Mouse (Mus musculus) neural tube, embryonic 10.5 days (tissue): ENCODE data around the gene Gm10097.

Experiments
- DNase-seq: peaks from one replicate; pipeline ENCODE4 v3.0.0-alpha.2; 2017; ENCODE audit warnings: low spot score; ENCODE audit errors: extremely low spot score

Gm10097 gene

DNA sequence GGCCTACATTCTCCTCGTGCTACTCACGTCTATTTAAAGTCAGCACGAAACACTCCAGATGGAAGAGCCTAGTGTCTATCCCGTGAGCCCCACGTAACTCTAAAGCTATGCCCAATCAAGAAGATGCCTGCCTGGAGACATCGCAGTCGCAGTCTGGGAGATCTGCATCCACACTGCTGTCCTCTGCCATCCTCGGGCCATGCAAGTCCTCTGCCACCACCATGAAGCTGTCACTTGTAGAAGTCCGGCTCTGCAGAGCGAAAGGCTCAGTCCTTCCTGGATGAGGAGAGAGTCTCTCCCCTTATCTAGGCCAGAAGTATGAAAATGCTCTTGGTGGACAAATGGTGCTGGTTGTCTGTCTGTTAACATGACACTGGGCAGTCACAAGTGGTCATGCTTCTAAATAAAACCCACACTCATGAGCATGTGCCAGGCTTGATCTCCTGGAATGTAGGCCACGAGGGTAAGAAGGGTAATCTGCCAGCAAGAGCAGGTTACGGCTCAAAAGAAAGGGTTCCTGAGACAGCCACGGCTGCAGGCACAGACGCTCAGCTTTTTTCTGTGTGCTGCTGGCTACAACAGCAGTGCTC is at the start of gene Gm10097:
Gm10097 (plus strand) TSS at position 517 of the 590 bp plus-strand sequence.
- no peak for DNase-seq

DNA sequence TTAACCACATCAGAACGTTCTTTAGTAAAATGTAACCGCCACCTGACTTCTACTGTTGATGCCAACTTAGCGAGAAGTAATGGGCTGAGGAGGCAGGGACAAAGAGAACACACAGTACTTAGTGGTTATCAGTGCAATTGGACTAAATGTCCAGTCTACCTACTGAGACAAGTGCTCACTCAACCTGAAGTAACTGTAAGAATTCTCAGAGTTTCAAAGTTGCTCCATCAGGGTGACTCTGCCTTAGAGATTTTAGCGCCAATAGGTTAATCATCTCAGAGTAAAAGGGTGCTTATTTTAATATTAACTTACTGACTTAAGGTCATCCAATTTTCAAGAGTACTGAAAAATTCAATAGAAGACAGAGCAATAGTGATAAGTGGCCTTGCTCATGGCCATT is 43.1 kb upstream of the Gm10097 start:
- no peak for DNase-seq

DNA sequence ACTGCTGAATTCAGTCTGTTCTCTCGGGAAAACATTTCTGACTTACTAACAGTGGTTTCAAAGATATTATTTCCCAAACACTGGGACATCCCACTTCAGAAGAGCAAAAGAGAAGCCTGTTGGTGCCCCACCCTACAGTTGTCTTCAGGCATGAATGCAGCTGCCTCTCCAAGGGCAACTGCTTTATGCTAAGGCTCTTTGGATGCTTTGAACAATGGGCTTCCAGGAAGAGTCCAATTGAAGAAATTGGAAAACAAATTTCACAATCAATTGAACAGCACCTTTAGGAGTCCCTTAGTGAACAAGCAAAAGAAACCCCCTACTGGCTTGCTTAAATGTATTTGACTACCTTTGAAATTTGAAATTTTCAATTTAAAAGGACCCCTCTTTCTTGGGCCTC is 41.8 kb upstream of the Gm10097 start:
- no peak for DNase-seq

DNA sequence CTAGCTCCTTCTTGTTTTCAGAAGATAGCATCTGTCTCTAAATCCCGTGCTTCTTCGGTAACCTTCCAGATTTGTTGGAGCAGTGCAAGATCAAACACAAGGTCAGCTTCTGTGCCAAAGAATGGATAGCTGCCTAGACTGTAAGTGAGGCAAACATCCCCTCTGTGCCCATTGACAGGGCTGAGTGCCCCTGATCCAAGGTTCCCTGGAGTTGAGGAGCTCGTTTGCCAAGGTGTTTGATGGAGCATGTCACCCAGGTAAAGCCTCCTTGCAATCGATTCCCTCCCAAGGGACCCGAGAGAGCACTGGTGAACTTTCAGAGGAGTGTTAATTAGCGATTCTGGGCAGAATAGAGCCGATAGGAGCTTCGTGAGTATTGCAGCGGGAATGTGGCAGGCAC is 40.7 kb upstream of the Gm10097 start:
- DNase-seq: no peak

DNA sequence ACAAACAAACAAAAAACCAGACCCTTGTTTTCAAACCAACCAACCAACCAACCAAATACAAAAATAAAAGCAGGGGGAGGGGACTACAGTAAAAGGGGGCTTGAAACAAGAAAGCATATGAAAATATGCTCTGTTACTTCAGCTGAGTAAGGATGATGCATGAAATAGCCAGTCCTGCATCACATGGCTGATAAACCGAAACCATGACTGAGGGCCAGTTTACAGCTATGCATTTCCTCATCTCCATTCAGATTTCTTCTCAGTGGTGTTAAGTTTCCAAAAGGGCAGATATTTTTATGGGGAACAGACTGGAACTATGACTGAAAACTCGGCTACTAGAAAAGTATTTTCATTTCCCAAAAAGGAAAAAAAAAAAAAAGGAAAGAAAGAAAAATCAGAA is 39.8 kb upstream of the Gm10097 start:
- no peak for DNase-seq

DNA sequence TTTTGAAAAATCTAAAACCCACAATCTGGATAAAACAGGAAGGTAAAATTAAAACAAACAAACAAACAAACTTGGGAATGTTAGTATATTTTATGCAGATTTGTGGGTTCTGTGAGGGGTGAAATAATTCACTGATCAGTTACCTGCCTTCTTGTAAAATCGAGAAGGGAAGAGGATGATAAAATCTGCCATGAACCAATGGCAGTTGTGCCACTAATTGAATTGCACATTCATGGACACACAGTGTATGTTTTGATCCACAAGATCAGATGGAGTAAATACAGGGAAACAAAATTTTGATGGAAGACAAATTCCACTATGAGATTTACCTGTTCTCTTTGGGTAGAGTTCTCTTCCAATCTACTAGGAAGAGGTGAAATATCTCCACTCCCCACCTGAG is 39.1 kb upstream of the Gm10097 start:
- DNase-seq: no peak

DNA sequence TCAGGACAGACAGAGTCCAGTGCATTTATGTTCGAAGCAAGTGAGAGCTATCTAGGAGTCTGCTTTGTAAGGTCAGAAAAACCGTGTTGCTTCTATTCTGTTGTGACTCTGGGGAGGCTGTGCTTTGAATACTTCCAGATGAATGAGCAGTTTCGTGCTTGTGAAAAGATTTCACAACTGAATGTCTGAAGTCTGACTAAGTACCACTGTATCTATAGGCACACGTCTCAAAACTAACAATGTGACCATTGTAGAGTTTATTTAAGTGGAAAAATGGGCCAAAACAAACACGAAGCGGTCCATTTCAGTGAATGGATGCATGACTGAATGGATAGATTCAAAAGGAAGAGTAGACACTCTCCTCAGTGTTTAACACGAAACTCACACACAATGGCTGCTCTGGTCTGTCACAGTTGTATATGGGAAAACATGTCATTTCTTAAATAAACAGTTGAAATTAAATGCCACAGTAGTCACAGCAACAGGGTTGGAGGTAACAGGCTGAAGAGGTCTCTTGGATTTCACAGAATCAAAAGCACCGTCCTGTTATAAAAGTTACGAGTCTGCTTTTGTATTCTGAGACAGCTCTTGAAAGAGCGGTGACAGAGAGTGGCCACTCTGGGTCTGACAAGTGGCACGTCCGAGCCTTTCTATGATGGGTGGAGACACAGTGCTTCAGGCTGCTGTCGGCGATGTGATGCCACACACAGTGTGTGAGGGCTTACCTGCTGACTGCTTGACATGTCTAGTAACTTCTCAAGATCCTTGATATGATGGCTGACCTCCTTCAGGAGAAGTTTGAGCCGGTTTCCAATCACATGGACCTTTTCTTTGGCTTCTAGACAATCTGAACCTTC is 36.6 kb upstream of the Gm10097 start:
- DNase-seq: no peak

DNA sequence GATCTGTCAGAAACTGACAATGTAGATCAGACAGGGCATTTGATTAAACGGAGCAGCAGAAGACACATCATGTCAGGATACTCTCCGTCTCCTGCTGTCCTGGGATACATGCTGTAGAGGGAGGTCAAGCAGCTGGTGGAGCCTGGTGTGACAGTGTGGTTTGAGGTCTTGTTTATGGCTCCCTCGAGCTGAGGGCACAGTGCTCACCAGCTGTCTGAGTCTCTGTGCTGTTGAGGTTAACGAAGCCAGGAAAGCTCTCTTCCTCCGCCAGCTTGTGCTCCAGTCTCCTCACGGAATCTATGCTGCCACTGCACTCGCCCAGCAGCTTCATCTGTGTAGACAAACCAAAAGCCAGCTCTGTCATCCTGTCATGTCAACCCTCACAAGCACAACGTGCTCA is 27.7 kb upstream of the Gm10097 start:
- no peak for DNase-seq

DNA sequence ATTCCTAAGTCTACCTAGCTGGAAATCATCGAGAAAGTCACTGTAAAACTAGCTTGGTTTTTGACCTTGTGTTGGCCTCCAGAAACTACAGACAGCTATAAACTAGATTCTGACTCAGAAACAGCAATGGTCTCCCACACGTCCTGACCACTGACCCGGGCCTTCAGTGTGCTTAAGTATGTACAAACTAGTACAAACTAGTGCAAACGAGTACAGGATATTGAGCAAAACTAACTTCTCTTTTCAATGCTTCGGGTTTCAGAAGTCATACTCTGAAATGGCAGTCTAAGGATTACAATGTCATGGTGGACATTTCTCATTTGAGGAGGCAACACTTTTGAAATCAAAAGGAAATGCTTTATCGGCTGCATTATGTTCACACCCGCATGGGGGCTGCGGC is 24.5 kb upstream of the Gm10097 start:
- no peak for DNase-seq

DNA sequence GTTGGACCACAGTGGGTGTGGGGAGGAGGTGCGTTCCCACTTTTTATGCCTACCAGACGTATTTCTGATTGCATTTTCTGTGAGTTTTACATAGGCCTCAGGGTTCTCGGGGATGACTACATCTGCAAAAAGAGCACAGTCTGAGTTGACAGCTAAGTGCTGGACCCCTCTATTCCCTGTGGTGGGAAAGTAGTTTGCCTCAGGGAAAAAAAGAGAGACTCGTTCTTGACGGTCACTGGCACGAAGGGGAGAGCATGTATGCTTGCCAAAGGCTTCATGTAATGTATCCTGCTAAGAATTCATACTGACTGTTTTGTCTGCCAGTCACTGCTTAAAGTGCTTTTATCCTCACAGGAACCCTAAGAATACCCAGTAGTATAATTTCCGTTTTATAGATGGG is 23.8 kb upstream of the Gm10097 start:
- no peak for DNase-seq

DNA sequence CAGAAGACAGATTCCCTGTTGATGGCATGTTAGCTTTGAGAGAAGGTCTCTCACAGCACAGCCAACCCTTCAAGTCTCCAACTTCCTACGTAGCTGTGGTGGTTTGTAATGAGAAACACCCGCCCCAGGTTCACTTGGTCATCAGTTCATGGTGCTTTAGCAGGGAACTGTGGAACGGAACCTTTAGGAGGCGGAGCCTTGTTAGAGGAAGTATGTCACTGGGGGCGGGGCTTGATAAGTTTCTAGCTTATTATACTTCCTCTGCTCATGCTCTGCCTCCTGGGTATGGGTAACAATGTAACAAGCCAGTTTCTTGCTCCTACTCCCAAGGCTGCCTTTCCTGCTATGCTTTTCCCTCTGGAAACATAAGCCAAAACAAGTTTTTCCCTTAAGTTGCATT is 23.3 kb upstream of the Gm10097 start:
- no peak for DNase-seq

DNA sequence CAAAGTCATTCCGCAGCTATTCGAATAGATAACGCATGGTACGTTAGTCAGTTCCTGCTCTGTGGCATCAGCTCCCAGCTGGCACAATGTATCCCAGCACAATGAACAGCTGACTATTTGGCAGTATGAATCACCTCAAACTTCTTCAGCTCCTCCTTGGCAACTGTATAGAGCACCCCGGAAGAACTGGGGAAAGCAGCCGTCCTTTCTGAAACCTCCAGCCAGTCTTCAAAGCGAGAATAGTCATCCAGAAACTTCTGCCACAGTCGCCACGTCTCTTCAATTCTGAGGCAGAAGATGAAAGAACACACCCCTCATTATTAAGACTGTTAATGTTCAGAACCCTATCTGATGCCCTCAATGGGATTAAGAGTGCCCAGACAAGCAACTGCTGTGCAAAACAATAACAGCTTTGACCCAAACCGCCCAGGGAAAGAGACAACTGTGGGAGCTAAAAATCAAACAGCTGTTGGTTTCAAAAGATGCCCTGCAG is 12.7 kb upstream of the Gm10097 start:
- DNase-seq: no peak

DNA sequence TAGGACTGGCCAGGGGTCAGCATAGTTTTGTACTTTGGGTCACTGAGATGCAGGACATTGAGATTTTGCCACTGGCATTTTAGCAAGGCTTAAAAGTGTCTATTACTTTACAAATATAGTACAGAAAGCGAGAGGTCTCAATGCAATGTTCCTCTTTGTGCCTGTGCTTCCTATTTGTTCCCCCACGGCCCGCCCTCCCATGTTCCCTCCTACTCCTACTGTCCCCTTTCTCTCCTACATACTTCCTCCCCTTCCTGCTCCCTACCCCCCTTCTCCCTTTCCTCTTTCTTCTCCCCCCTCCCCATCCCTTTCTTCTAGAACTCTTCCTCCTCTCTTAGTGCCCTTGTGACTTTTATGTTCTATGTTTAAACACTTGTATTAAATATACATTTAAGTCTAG is 12.1 kb upstream of the Gm10097 start:
- no peak for DNase-seq

DNA sequence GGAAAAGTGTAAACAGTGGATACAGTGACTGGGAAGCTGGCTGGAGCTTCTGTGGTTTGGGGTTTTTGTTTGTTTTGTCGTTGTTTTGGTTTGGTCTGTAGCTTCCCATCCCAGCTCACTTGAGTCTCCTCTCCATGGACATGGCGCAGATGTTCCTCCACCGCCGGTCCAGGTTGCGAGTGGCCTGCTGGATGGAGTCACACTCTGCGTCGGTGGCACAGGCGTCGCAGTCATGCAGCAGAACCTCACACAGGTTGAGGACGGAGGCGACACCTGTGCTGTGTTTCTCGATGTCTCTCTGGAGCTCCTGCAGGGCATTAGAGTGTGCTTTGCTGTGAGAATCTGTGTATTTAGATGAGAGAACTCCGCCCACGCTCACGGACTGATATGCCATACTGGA is 11.3 kb upstream of the Gm10097 start:
- DNase-seq: no peak

DNA sequence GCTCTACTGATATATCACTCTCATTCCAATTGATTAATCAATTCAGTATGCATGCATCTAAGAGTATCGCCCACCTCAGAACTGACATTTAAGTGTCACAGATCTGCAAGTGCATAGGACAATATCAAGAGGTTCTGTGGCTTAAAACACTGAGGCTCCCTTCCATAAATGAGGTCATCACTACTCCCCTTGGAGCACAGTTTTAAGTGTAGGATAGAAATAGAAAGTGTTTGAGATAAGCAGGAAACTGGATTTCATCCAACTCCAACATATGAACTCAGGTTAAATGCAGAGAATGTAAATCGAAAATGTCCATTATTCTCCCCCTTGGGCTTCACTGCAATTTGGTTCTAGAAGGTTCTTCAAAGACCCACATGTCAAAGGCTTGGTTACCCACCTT is 10.1 kb upstream of the Gm10097 start:
- no peak for DNase-seq

DNA sequence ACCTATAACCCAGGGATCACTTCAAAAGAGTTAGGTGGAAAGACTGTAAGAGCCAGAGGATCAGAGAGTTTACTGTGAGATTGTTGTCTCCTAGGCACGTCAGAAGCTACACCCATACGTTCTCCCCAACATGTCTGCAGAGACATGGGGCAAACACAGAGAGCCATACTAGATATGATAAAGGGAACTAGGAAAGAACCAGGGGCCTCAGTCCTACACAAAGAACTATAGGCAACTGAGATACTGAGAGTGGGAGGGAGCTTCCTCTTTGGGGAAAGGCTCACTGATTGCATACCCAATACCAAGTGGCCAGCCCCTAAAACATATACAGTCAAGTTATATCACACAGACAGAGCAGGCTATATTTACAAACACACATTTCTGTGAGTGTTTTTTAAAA is 9.0 kb upstream of the Gm10097 start:
- no peak for DNase-seq

DNA sequence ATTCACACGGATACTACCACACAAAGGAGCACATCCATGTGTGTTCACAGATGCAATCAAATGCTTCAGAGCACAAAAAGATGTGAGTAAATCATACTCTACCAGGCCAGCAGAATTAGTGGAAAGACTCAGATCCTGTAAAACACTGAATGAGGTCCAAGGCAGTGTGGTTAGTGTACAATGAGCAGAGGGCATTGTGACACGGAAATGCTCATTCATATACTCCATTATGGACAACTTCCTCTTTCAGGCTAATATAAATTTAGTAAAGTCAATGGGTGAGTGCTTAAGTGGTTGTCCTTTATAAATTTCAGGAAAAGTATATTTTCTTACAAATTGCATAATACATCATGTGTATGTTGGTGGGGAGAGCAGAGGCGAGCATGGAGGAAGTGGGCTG is 1.9 kb upstream of the Gm10097 start:
- DNase-seq: no peak

DNA sequence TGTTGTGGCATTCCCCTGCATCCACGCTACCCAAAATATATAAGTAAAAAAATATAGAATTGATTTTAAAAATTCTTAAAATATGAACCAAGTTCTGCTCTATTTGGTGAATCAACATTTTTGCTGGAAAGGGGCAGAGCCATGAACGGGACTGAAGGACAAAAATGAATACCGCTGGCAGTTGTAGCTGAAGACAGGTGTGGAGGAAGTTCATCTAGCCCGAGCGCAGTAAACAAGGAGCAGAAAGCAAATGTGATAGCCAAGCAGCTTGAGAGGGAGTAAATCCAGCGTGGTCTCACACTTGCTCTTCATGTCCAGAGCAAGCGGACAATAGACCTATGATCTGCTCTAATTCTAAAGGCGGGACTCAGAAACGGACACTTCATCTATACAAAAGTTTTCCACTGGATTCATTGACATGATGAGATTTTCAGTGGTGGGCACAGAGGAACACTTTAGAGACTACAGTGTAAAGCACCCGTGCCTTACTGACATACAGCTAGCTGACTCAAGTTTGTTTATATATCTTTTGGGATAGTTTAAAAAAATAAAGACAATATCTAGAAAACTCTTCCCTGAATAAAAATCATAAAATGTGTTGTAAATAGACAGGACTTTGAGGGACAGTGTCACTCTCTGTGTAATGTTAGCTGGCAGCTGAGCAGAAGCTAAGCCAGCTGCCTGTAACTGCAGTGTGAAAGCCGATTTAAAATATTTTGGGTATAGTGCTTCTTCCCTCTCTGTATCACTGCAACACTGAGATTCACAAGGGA is 1.4 kb downstream of the Gm10097 start:
- no peak for DNase-seq

DNA sequence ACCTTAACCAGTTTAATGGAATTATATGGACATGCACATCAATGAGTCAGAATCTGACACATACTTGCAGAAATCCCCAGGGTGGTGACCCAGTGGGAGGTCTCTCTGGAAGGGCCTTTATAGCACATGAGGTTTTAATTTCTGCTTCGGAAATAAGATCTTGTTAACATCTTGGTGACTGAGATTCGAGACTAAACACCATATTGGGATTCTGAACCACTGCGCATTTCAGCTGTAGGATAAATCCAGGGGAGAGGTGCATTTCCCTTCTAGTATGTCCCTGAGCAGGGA is 1.9 kb downstream of the Gm10097 start:
- DNase-seq: no peak

DNA sequence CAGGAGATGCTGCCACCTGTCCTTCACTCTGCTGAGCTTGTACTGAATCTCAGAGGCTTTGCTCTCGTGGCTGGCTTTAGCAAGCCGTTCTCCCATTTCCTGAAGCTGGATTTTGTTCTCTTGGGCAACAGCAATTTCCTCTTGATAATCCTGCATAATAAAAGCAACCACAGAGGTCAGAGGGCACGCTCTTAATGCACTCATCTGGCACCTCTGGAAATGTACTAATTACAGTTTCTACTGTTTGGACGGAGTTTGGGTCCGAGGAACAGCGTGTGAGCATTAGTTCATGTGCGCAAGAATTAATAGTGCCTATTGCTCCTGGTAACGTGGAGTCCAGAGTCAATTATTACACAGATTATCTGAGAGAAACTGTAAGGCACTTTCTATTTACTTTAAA is 3.1 kb downstream of the Gm10097 start:
- DNase-seq: no peak

DNA sequence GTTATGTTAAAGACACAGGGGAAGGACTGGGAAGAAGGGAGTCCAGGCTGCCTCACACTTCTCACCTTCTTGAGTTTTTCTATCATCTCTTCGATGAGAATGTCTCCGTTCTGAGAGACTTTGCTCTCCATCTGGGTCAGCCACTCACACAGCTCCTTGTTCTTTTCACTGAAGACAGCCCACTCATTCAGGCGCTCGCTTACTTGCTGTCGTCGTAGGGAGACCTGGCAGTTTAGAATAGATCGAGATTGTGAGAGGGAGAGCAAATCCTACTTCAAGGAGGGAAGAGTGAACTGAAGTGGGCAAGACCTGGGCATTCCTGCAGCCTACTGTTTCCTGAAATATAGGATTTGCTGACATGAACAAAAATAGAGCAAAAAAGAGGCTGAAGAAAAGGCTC is 6.7 kb downstream of the Gm10097 start:
- DNase-seq: no peak

DNA sequence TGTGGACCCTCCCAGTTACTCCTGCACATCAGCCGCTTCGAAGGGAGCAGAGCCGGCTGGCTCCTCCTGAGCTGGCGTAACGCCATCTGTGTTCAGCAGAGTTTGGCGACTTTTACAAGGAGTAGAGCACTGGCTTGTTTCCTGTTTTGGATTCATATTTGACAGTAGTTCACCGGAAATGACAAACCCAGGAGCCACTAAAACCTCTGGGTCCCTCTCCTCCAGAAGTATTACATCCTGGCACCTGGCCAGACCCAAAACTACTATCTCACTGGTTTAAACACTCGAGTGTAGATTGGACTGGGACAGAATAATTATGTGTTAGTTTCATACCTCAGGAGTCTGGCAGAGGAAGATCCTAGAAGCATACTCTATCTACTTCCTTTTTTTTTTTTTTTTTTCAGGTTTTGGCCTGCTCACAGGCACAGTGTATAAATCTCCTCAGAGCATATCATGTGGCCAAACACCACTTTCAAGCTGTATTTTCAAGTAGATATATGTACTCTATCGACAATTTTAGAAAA is 11.0 kb downstream of the Gm10097 start:
- no peak for DNase-seq
